Mouse (Mus musculus) thymus, adult 2 months (tissue): ENCODE results near the gene Megf11. TPM values are rescaled to one million over a fixed set of nuclear protein-coding genes. Genes with fewer than 3 reads are reported as not detected.

Source experiments
- DNase-seq: peaks from one replicate; pipeline ENCODE4 v3.0.0; 2021
- H3K27ac ChIP-seq: fragments of 200-500 bp; 2 replicates; pipeline ENCODE4 v1.5.1; 2012; ENCODE audit warnings: low read length, control low read depth; ENCODE audit not compliant: control insufficient read depth, insufficient read depth
- H3K27me3 ChIP-seq: fragments of 200-500 bp; 2 replicates; pipeline ENCODE4 v1.6.1; 2012; ENCODE audit warnings: mild to moderate bottlenecking, low read length, moderate library complexity, mixed read lengths; ENCODE audit not compliant: control insufficient read depth, insufficient read depth
- H3K36me3 ChIP-seq: fragments of 200-500 bp; 2 replicates; pipeline ENCODE4 v1.6.1; 2012; ENCODE audit warnings: mild to moderate bottlenecking, low read length, moderate library complexity; ENCODE audit not compliant: control insufficient read depth, insufficient read depth
- H3K4me1 ChIP-seq: fragments of 200-500 bp; replicated peaks from 2 replicates; pipeline ENCODE4 v1.6.1; 2012; ENCODE audit warnings: low read length; ENCODE audit not compliant: control insufficient read depth, insufficient read depth
- H3K4me3 ChIP-seq: fragments of 200-500 bp; 2 replicates; pipeline ENCODE4 v1.5.1; 2012; ENCODE audit warnings: mild to moderate bottlenecking, low read length, control low read depth, moderate library complexity; ENCODE audit not compliant: control insufficient read depth, insufficient read depth
- CTCF ChIP-seq: fragments of 200-500 bp; IDR thresholded peaks from 2 replicates; pipeline ENCODE4 v1.5.1; 2012; ENCODE audit warnings: mild to moderate bottlenecking, control low read depth, low read length, moderate library complexity, borderline replicate concordance; ENCODE audit not compliant: control insufficient read depth, poor library complexity, insufficient read depth; ENCODE audit errors: extremely low read depth
- POLR2A ChIP-seq: fragments of 200-500 bp; IDR thresholded peaks from 2 replicates; pipeline ENCODE4 v1.6.1; 2012; ENCODE audit warnings: mild to moderate bottlenecking, low read length, control low read depth, moderate library complexity; ENCODE audit not compliant: control insufficient read depth, poor library complexity, insufficient read depth; ENCODE audit errors: extremely low read depth
- WGBS: fragments of 180-500 bp; shearing (Covaris S2); methylation state at CpG from one replicate; pipeline ENCODE4 v1.1.7; 2018; 5-methylcytosine and 5-hydroxymethylcytosine counted together
- polyA plus RNA-seq: library from polyadenylated mRNA; depleted of rRNA; stranded (reverse); fragments of >200 nt; gene quantifications from 2 replicates; pipeline ENCODE4 v1.2.3, GENCODE M21; 2012

Megf11 gene
- polyA plus RNA-seq, 1 experiment = 0.70 TPM

GRCm38 (mm10) chr9:64698586-64698985, 313.2 kb downstream of the Megf11 start:
- 95% methylated on average over 1 of the region's 1 CpGs for WGBS
- Histone ChIP-seq H3K27ac (no peak overlapping the region), H3K36me3 (no peaks in the 10 kb centered on the region), H3K4me3 (no peak overlapping the region), H3K4me1 (0 out of 2 replicates have a peak, but pooled peaks cover 2% of the 10 kb centered on the region), H3K27me3 (no peaks in the 10 kb centered on the region)
- TF ChIP-seq POLR2A (no peak), CTCF (no peak)
- DNase-seq = no peak

- WGBS = 95% methylated on average over 4 of the region's 4 CpGs
- TF ChIP-seq POLR2A = no peak
- no peak for TF ChIP-seq CTCF
- no peak overlapping the region for H3K4me3 ChIP-seq
- H3K4me1 ChIP-seq = 0 out of 2 replicates have a peak, but pooled peaks cover 2% of the 10 kb centered on the region
- no peaks in the 10 kb centered on the region for H3K36me3 ChIP-seq
- no peak overlapping the region for H3K27ac ChIP-seq
- no peaks in the 10 kb centered on the region for H3K27me3 ChIP-seq
- DNase-seq = no peak
Observed at GRCm38 (mm10) chr9:64700451-64701311, 315.3 kb downstream of the Megf11 start.

- H3K27ac ChIP-seq = no peak overlapping the region
- WGBS = 95% methylated on average over 1 of the region's 1 CpGs
- H3K4me3 ChIP-seq = no peak overlapping the region
- no peak for TF ChIP-seq POLR2A
- no peak for TF ChIP-seq CTCF
- DNase-seq = no peak
- 0 out of 2 replicates have a peak, but pooled peaks cover 2% of the 10 kb centered on the region for H3K4me1 ChIP-seq
- no peaks in the 10 kb centered on the region for H3K36me3 ChIP-seq
- H3K27me3 ChIP-seq = no peaks in the 10 kb centered on the region
Observed at GRCm38 (mm10) chr9:64701651-64702050, 316.2 kb downstream of the Megf11 start.

- Histone ChIP-seq H3K4me1 (0 out of 2 replicates have a peak, but pooled peaks cover 2% of the 10 kb centered on the region), H3K4me3 (no peak overlapping the region), H3K27ac (no peak overlapping the region), H3K27me3 (no peaks in the 10 kb centered on the region), H3K36me3 (peaks cover 2% of the 10 kb centered on the region; the same call in 1 of the 2 replicates)
- no peak for DNase-seq
- no peak for TF ChIP-seq POLR2A
- no peak for TF ChIP-seq CTCF
Observed at GRCm38 (mm10) chr9:64702391-64702790, 317.0 kb downstream of the Megf11 start.

- 0 out of 2 replicates have a peak, but pooled peaks cover 2% of the 10 kb centered on the region for H3K4me1 ChIP-seq
- no peaks in the 10 kb centered on the region for H3K27me3 ChIP-seq
- no peak for TF ChIP-seq POLR2A
- no peak for TF ChIP-seq CTCF
- H3K27ac ChIP-seq = no peak overlapping the region
- peak; percentile 5 for DNase-seq
- H3K36me3 ChIP-seq = peaks cover 7% of the 10 kb centered on the region; the same call in 1 of the 2 replicates
- WGBS = 37% methylated on average over 2 of the region's 2 CpGs
- H3K4me3 ChIP-seq = no peak overlapping the region
Observed at GRCm38 (mm10) chr9:64702937-64703336, 317.5 kb downstream of the Megf11 start.

- no peak overlapping the region for H3K27ac ChIP-seq
- H3K36me3 ChIP-seq = peaks cover 13% of the 10 kb centered on the region
- H3K4me3 ChIP-seq = no peak overlapping the region
- no peak for DNase-seq
- 0 out of 2 replicates have a peak, but pooled peaks cover 2% of the 10 kb centered on the region for H3K4me1 ChIP-seq
- TF ChIP-seq POLR2A (no peak), CTCF (no peak)
- H3K27me3 ChIP-seq = no peaks in the 10 kb centered on the region
Observed at GRCm38 (mm10) chr9:64703420-64703965, 318.1 kb downstream of the Megf11 start.
